Mouse (Mus musculus) c-Kit-negative CD71-positive TER-119-positive erythroid progenitor cells, embryonic 14.5 days (primary cell): ENCODE results near the gene Nxnl1.
"Not testable (repeated sequence)": the region's sequence is repeated elsewhere in the genome, so short reads cannot be mapped to it uniquely, and the experiment has no call there.

Source experiments
- DNase-seq: peaks from one replicate; pipeline ENCODE4 v3.0.0-alpha.2; 2013; ENCODE audit warnings: low read depth, low spot score

Nxnl1 gene

DNA sequence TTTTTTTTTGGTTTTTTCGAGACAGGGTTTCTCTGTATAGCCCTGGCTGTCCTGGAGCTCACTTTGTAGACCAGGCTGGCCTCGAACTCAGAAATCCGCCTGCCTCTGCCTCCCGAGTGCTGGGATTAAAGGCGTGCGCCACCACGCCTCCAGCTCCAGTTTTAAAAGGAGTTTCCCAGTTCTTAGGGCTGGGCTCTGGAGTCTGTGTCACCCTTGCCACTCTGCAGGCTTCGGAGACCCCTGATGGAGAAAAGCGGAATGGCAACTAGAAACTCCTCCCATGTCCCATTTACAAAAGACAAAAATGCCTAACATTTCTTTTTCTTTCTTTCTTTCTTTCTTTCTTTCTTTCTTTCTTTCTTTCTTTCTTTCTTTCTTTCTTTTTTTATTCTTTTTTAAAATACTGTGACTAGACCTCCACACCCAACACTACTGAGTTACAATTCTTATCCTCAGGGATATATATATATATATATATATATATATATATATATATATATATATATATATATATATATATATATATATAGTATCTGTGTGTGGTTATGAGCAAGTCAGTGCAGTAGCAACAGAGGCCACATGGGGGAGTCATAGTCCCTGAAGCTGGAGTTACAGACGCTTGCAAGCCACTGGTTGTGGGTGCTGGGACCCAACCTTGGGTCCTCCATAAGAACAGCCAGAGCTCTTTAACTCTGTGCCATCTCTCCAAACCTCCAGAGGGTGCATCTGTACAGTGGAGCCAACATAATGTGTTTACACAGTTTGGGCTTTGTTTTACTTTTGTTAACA is 47.2 kb downstream of the Nxnl1 start:
- not testable (repeated sequence) for DNase-seq

DNA sequence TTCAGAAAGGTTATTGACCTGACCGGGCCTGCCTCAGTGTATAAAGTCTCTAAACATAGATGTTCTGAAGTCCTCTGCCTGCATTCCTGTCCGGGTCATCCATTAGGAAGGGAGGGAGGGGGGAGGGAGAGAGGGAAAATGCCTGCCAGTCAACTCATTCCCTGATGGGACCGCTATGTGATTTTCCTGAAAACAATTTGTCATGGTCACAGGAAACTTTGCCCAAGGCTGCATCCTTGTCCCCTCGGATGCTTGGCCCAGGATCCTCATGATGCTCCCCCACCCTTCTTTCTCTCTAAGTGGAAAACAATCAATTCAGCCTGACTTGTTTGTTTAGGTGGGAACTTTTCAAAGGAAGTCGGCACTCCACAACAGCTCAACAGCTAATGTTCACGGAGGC is 49.6 kb downstream of the Nxnl1 start:
- no peak for DNase-seq

DNA sequence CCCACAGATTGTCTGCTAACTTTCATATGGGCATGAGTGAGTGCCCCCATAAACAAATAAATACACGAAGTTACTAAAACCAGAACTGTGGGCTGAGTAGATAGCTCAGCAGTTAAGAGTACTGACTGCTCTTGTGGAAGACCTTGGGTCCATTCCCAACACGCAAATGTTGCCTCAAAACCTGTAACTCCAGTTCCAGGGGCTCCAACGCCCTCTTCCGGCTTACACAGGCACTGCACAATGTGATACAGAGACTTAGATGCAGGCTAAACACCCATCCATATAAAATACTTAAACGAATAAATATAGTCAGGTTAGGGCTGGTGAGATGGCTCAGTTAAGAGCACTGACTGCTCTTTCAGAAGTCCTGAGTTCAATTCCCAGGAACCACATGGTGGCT is 51.4 kb downstream of the Nxnl1 start:
- DNase-seq, result no peak

DNA sequence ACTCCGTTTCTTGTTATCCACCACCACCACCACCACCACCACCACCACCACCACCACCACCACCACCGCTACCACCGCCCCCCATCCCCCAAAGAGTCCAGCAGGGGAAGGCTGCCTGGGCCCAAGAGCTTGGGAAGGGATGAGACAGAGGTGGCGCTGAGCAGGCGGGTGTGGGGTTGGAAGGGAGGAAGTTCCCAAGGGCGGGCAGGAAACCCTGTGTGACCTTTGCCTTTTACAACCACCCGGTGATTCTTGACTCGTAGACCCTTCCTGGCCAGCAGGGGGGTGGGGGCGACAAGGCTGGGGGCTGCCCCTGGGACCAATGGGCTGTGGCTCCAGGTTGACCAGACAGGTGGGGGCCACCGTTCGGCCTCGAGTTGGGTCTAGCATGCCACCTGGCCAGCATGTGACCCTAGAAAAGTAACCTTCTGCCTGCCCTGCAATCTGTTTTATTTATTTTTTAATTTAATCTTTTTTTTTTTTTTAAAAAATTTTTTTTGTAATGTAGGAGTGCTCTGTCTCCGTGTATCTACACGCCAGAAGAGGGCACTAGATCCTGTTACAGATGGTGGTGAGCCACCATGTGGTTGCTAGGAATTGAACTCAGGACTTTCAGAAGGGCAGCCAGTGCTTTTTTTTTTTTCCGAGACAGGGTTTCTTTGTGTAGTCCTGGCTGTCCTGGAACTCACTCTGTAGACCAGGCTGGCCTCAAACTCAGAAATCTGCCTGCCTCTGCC is 53.2 kb downstream of the Nxnl1 start:
- DNase-seq, result no peak

DNA sequence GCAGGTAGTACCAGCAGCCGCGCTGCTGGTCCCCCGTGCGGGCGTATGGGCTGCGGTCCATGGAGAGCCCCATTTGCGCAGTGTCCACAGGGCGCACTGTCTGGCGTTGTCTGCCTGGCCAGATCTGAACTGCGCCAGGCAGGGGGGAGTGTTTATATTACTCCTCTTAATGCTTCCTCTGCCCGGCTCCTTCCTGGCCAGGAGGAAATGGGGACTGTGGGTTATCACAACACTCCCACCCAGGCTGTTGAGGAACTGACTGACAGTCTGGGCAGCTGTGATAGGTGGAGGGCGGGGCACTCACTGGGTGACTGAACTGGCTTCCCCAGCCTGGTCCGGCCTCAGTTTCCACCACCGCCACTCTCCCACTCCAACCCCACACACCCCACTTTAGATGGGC is 54.8 kb downstream of the Nxnl1 start, which contains the start of gene Plvap:
TSS of gene Plvap (minus strand) at position 109 of the 400 bp plus-strand sequence.
- no peak for DNase-seq
